Mouse (Mus musculus) myocyte (in vitro differentiated cells): ENCODE measurements around the gene Vmp1. TPM values are rescaled to one million over a fixed set of nuclear protein-coding genes. Genes with fewer than 3 reads are reported as not detected.

Experiments used
- H3K27me3 ChIP-seq: one replicate; pipeline ENCODE4 v1.6.1; 2011; ENCODE audit not compliant: control insufficient read depth, insufficient read depth, insufficient read length
- H3K36me3 ChIP-seq: one replicate; pipeline ENCODE4 v1.6.1; 2011; ENCODE audit not compliant: control insufficient read depth, insufficient read depth
- H3K4me2 ChIP-seq: one replicate; pipeline ENCODE4 v1.6.1; 2011; ENCODE audit warnings: low read depth, control low read depth
- H3K4me3 ChIP-seq: one replicate; pipeline ENCODE4 v1.5.1; 2011; ENCODE audit warnings: mild to moderate bottlenecking, control low read depth, moderate library complexity
- H3K79me2 ChIP-seq: one replicate; pipeline ENCODE4 v1.6.1; 2011; ENCODE audit not compliant: control insufficient read depth, insufficient read depth
- H3ac ChIP-seq: one replicate; pipeline ENCODE4 v1.6.1; 2011; ENCODE audit not compliant: control insufficient read depth, insufficient read length
- CEBPB ChIP-seq: IDR thresholded peaks from 2 replicates; pipeline ENCODE4 v1.6.1; 2011; ENCODE audit warnings: mild to moderate bottlenecking, moderate library complexity; ENCODE audit not compliant: poor library complexity, insufficient read depth, severe bottlenecking
- E2F4 ChIP-seq: IDR thresholded peaks from one replicate; pipeline ENCODE4 v1.6.1; 2011; ENCODE audit warnings: mild to moderate bottlenecking, control low read depth, moderate library complexity; ENCODE audit not compliant: insufficient read depth
- MAX ChIP-seq: IDR thresholded peaks from one replicate; pipeline ENCODE4 v1.6.1; 2011; ENCODE audit warnings: low read depth, mild to moderate bottlenecking, control low read depth
- MYOD1 ChIP-seq, 3 experiments: IDR thresholded peaks; one replicate each; pipeline ENCODE4 v1.6.1; 2011; ENCODE audit warnings: control low read depth in 2 of 3, low read depth in 2 of 3, mild to moderate bottlenecking in 2 of 3, moderate library complexity in 1 of 3; ENCODE audit not compliant: insufficient read length in 2 of 3, control insufficient read depth in 1 of 3
- MYOG ChIP-seq, 3 experiments: IDR thresholded peaks; one replicate each; pipeline ENCODE4 v1.6.1; 2011; ENCODE audit warnings: control low read depth in 2 of 3, low read depth in 2 of 3, mild to moderate bottlenecking in 2 of 3; ENCODE audit not compliant: insufficient read length in 2 of 3, control insufficient read depth in 1 of 3, insufficient read depth in 1 of 3
- POLR2A ChIP-seq: IDR thresholded peaks from one replicate; pipeline ENCODE4 v1.6.1; 2011; ENCODE audit warnings: low read depth, mild to moderate bottlenecking, control low read depth, moderate library complexity; ENCODE audit not compliant: insufficient read length
- POLR2AphosphoS2 ChIP-seq: IDR thresholded peaks from one replicate; pipeline ENCODE4 v1.6.1; 2011; ENCODE audit warnings: low read depth, control low read depth; ENCODE audit not compliant: insufficient read length
- REST ChIP-seq: IDR thresholded peaks from one replicate; pipeline ENCODE4 v1.6.1; 2011; ENCODE audit warnings: mild to moderate bottlenecking, control low read depth, moderate library complexity; ENCODE audit not compliant: insufficient read depth, insufficient read length
- SRF ChIP-seq: IDR thresholded peaks from one replicate; pipeline ENCODE4 v1.6.1; 2011; ENCODE audit warnings: low read depth; ENCODE audit not compliant: control insufficient read depth, insufficient read length
- TCF12 ChIP-seq: IDR thresholded peaks from one replicate; pipeline ENCODE4 v1.6.1; 2011; ENCODE audit warnings: mild to moderate bottlenecking, control low read depth; ENCODE audit not compliant: poor library complexity, insufficient read depth, severe bottlenecking
- TCF3 ChIP-seq: IDR thresholded peaks from one replicate; pipeline ENCODE4 v1.6.1; 2011; ENCODE audit warnings: low read depth, control low read depth; ENCODE audit not compliant: insufficient read length
- USF1 ChIP-seq: IDR thresholded peaks from one replicate; pipeline ENCODE4 v1.6.1; 2011; ENCODE audit warnings: low read depth, mild to moderate bottlenecking, control low read depth, moderate library complexity
- polyA plus RNA-seq: library from polyadenylated mRNA; unstranded; fragments of >200 nt; fragmentation: generic; extraction: Trizol; gene quantifications from one replicate; pipeline ENCODE4 v1.2.1, GENCODE M21; 2012; ENCODE audit warnings: missing spikeins

Gene Vmp1
- polyA plus RNA-seq, 1 experiment, result 169 TPM

DNA sequence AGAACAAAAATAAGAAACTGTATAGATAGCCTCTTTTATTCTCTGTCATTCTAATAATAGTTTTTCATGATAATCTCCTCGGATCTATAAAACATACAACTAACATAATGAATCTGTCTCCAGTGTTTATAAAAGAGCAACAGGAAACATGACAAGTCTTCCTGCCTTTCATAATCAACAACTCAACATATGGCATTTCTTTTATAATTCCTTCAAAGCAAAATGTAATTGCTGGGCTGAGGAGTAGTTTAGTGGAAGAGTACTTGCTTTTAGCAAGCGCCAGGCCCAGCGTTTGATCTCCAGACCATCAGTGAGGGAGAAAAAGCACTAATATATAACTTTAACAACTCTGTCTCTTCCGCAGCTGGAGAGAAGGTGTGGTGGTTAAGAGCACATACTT, 41.9 kb downstream of the Vmp1 start:
- Histone ChIP-seq H3K4me3 (no peak overlapping the region), H3K27me3 (no peaks in the 10 kb centered on the region), H3ac (no peak overlapping the region), H3K79me2 (peaks cover 9% of the 10 kb centered on the region), H3K36me3 (peaks cover 40% of the 10 kb centered on the region), H3K4me2 (no peak overlapping the region)
- TF ChIP-seq POLR2AphosphoS2 (no peak), REST (no peak), E2F4 (no peak), CEBPB (no peak), MYOG (IDR thresholded peaks at IDR 0.05; ENCODE audit: control insufficient read depth in 1 of 3, insufficient read depth in 1 of 3, insufficient read length in 2 of 3, low read depth in 2 of 3) (no peak), MAX (no peak), USF1 (no peak)

DNA sequence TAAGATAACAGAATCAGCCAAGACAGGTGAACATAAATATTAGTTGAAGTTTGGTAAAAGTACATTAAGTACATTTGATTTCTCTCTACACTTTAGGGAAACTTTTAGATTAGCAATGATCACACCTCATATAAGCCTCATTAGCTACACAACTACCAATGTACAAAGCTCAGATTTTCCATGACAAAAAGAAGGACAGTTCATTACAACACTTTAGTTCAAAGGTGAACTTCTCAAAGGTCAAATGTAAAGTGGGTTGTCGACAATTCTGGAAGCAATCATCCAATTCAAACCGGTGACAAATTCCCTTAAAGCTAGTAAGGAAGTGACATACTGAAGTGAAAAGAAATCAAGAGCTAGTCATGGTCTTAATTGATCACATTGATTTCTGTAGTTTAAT, 45.9 kb downstream of the Vmp1 start:
- peaks cover 9% of the 10 kb centered on the region for H3K79me2 ChIP-seq
- no peak overlapping the region for H3ac ChIP-seq
- no peak overlapping the region for H3K4me2 ChIP-seq
- no peak for TF ChIP-seq MAX
- TF ChIP-seq CEBPB, result no peak
- no peak for TF ChIP-seq TCF12
- no peak for TF ChIP-seq USF1
- no peak for TF ChIP-seq MYOG (IDR thresholded peaks at IDR 0.05; ENCODE audit: control insufficient read depth in 1 of 3, insufficient read depth in 1 of 3, insufficient read length in 2 of 3, low read depth in 2 of 3)
- TF ChIP-seq REST, result no peak
- TF ChIP-seq POLR2A, result no peak
- TF ChIP-seq POLR2AphosphoS2, result no peak
- TF ChIP-seq SRF, result no peak
- no peak for TF ChIP-seq E2F4
- no peak for TF ChIP-seq TCF3
- TF ChIP-seq MYOD1 (IDR thresholded peaks at IDR 0.05; ENCODE audit: control insufficient read depth in 1 of 3, insufficient read length in 2 of 3, low read depth in 2 of 3), result no peak
- no peak overlapping the region for H3K4me3 ChIP-seq
- H3K27me3 ChIP-seq, result no peaks in the 10 kb centered on the region
- H3K36me3 ChIP-seq, result peaks cover 34% of the 10 kb centered on the region

GRCm38 (mm10) chr11:86634396-86634795, 49.2 kb downstream of the Vmp1 start:
- Histone ChIP-seq H3ac (no peak overlapping the region), H3K4me2 (no peak overlapping the region), H3K79me2 (peaks cover 7% of the 10 kb centered on the region), H3K4me3 (no peak overlapping the region), H3K36me3 (peaks cover 32% of the 10 kb centered on the region), H3K27me3 (no peaks in the 10 kb centered on the region)
- TF ChIP-seq USF1 (no peak), MYOG (IDR thresholded peaks at IDR 0.05; ENCODE audit: control insufficient read depth in 1 of 3, insufficient read depth in 1 of 3, insufficient read length in 2 of 3, low read depth in 2 of 3) (no peak), POLR2AphosphoS2 (no peak), E2F4 (no peak), REST (no peak), TCF12 (no peak), SRF (no peak), POLR2A (no peak), MAX (no peak), TCF3 (no peak), MYOD1 (IDR thresholded peaks at IDR 0.05; ENCODE audit: control insufficient read depth in 1 of 3, insufficient read length in 2 of 3, low read depth in 2 of 3) (no peak), CEBPB (no peak)

DNA sequence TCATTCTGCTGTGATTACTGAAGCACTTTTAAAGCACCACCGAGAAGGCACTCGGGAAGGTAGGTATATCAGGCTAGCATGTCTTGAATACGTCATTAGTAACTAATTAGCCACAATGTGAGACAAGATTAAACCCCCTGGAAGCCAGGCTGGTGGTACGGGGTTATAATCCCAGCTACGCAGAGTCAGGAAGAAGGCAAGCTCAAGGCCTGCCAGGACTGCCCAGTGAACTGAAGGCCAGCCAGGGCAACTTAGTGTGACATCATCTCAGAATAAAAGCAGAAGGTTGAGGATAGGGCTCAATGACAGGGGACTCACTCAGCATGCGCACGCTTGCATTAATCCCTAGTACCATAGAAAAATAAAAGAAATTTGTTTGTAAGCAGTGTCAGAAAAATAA, 53.7 kb downstream of the Vmp1 start:
- Histone ChIP-seq H3K79me2 (peaks cover 30% of the 10 kb centered on the region), H3ac (no peak overlapping the region), H3K27me3 (no peaks in the 10 kb centered on the region), H3K4me2 (no peak overlapping the region), H3K4me3 (no peak overlapping the region), H3K36me3 (peaks cover 17% of the 10 kb centered on the region)
- no peak for TF ChIP-seq SRF
- TF ChIP-seq POLR2A, result no peak
- no peak for TF ChIP-seq CEBPB
- no peak for TF ChIP-seq MYOD1 (IDR thresholded peaks at IDR 0.05; ENCODE audit: control insufficient read depth in 1 of 3, insufficient read length in 2 of 3, low read depth in 2 of 3)
- TF ChIP-seq USF1, result no peak
- TF ChIP-seq MYOG (IDR thresholded peaks at IDR 0.05; ENCODE audit: control insufficient read depth in 1 of 3, insufficient read depth in 1 of 3, insufficient read length in 2 of 3, low read depth in 2 of 3), result no peak
- no peak for TF ChIP-seq REST
- TF ChIP-seq MAX, result no peak
- TF ChIP-seq E2F4, result no peak
- TF ChIP-seq TCF12, result no peak
- TF ChIP-seq TCF3, result no peak
- TF ChIP-seq POLR2AphosphoS2, result no peak

- peaks cover 12% of the 10 kb centered on the region for H3K36me3 ChIP-seq
- H3K27me3 ChIP-seq, result no peaks in the 10 kb centered on the region
- no peak overlapping the region for H3K4me2 ChIP-seq
- no peak overlapping the region for H3ac ChIP-seq
- TF ChIP-seq TCF12, result no peak
- no peak for TF ChIP-seq REST
- no peak for TF ChIP-seq CEBPB
- no peak for TF ChIP-seq USF1
- no peak for TF ChIP-seq MYOD1 (IDR thresholded peaks at IDR 0.05; ENCODE audit: control insufficient read depth in 1 of 3, insufficient read length in 2 of 3, low read depth in 2 of 3)
- TF ChIP-seq E2F4, result no peak
- peaks cover 30% of the 10 kb centered on the region for H3K79me2 ChIP-seq
- no peak overlapping the region for H3K4me3 ChIP-seq
Measured at GRCm38 (mm10) chr11:86629445-86629844, 54.2 kb downstream of the Vmp1 start.

DNA sequence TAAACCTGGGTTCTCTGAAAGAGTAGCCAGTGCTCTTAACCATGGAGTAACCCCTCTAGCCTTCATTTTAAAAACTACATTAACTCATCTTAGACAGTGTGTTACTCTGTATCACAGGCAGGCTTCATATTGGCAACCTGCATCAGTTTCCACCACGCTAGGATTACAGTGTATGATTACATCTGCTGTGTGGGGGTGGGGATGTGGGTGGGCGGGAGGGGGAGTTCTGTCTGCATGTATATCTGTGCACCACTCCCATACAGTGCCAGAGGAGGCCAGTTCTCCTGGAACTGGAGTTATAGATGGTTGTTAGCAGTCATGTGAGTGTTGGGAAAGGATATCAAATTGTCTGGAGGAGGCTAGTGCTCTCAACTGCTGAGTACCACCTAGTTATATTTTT, 55.2 kb downstream of the Vmp1 start:
- Histone ChIP-seq H3K4me2 (no peak overlapping the region), H3K36me3 (peaks cover 12% of the 10 kb centered on the region), H3K4me3 (no peak overlapping the region), H3K79me2 (peaks cover 31% of the 10 kb centered on the region), H3K27me3 (no peaks in the 10 kb centered on the region), H3ac (no peak overlapping the region)
- TF ChIP-seq MAX, result no peak
- no peak for TF ChIP-seq POLR2AphosphoS2
- TF ChIP-seq CEBPB, result no peak
